Mouse (Mus musculus) embryonic fibroblast, embryonic 13.5 days (primary cell): ENCODE data around the gene Spock2.

Source experiments
- CTCF ChIP-seq: IDR thresholded peaks from 2 replicates; pipeline ENCODE4 v1.5.1; 2011; ENCODE audit warnings: mild to moderate bottlenecking, control low read depth, low read length, moderate library complexity, borderline replicate concordance; ENCODE audit not compliant: insufficient read depth
- POLR2A ChIP-seq: IDR thresholded peaks from 2 replicates; pipeline ENCODE4 v1.6.1; 2011; ENCODE audit warnings: low read depth, mild to moderate bottlenecking, control low read depth, low read length, moderate library complexity

DNA sequence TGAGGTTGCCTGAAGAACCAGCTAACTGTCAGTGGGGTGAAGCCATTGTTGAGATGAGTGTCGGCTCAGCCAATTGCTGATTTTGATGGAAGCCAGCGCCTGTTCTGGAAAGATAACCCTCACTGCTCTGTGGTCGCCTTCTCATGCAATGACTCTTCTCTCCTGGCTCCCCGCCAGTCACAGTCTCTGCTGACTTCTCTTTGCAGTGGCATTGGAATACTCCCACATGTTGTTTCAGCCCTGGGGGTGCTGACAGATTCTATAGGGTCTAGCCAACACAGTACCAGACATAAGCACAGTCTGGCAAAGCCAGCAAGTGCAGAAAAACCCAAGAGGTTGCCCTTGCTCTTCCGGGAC is 27.5 kb upstream of the Spock2 start:
- no peak for TF ChIP-seq CTCF
- no peak for TF ChIP-seq POLR2A
